ENCODE assay signal across 29 mouse cellular contexts in genomic region chr11:121417971-121418370, GRCm38 (mm10). TPM values are rescaled to one million over a fixed set of nuclear protein-coding genes. Genes with fewer than 3 reads are reported as not detected.
"Had no signal": no experiment of that assay in that cellular context is flagged by ENCODE, and none has a peak within 500 bp of the region (broad histone marks: within the 10 kb centered on the region; RNA-seq: fewer than 3 reads in every experiment).

No protein-coding gene starts in this region.

- DNase-seq: cerebellum, adult 2 months; cerebellum, adult 8-10 months; cerebellum, adult 9-10 months; cerebellum, adult 9-11 months; cerebellum, postnatal 10 days; cerebellum, postnatal 14 days; cerebellum, postnatal 25 days; cerebellum, postnatal 36 days; embryo, embryonic 11 days; forebrain, postnatal 0 days; gastrocnemius, adult 2 months; gastrocnemius, postnatal 10 days; gastrocnemius, postnatal 14 days; gastrocnemius, postnatal 25 days; gastrocnemius, postnatal 36 days; heart, adult 18-20 months; heart, adult 2 months had no signal

- H3K4me3 ChIP-seq: embryonic facial prominence, embryonic 10.5 days; embryonic facial prominence, embryonic 12.5 days; embryonic facial prominence, embryonic 13.5 days; embryonic facial prominence, embryonic 15.5 days; erythroblast, embryonic 14.5 days; forebrain, embryonic 10.5 days; forebrain, embryonic 12.5 days; forebrain, embryonic 13.5 days; forebrain, embryonic 15.5 days; gastrocnemius, adult 2 months; heart, adult 2 months; heart, embryonic 10.5 days had no signal

- H3K9me3 ChIP-seq: embryonic facial prominence, embryonic 10.5 days; embryonic facial prominence, embryonic 12.5 days; embryonic facial prominence, embryonic 13.5 days; embryonic facial prominence, embryonic 15.5 days; forebrain, embryonic 10.5 days; forebrain, embryonic 12.5 days; forebrain, embryonic 13.5 days; forebrain, embryonic 15.5 days; heart, embryonic 10.5 days had no signal

- H3K27me3 ChIP-seq: embryonic facial prominence, embryonic 12.5 days; embryonic facial prominence, embryonic 13.5 days; embryonic facial prominence, embryonic 15.5 days; forebrain, embryonic 12.5 days; forebrain, embryonic 13.5 days; forebrain, embryonic 15.5 days had no signal

- H3K36me3 ChIP-seq: embryonic facial prominence, embryonic 10.5 days; embryonic facial prominence, embryonic 12.5 days; embryonic facial prominence, embryonic 13.5 days; embryonic facial prominence, embryonic 15.5 days; forebrain, embryonic 10.5 days; forebrain, embryonic 12.5 days; forebrain, embryonic 15.5 days; heart, embryonic 10.5 days had no signal

- H3K4me2 ChIP-seq: embryonic facial prominence, embryonic 12.5 days; embryonic facial prominence, embryonic 13.5 days; embryonic facial prominence, embryonic 15.5 days; forebrain, embryonic 12.5 days; forebrain, embryonic 13.5 days; forebrain, embryonic 15.5 days had no signal

- H3K27ac ChIP-seq: embryonic facial prominence, embryonic 10.5 days; embryonic facial prominence, embryonic 12.5 days; embryonic facial prominence, embryonic 13.5 days; embryonic facial prominence, embryonic 15.5 days; forebrain, embryonic 10.5 days; forebrain, embryonic 12.5 days; forebrain, embryonic 13.5 days; forebrain, embryonic 15.5 days; gastrocnemius, adult 2 months; heart, adult 2 months; heart, embryonic 10.5 days had no signal

- ATAC-seq: forebrain, embryonic 13.5 days; forebrain, embryonic 15.5 days; forebrain, embryonic 16.5 days; forebrain, postnatal 0 days had no signal

- H3K9ac ChIP-seq: embryonic facial prominence, embryonic 12.5 days; embryonic facial prominence, embryonic 13.5 days; embryonic facial prominence, embryonic 15.5 days; forebrain, embryonic 12.5 days; forebrain, embryonic 13.5 days; forebrain, embryonic 15.5 days; forebrain, postnatal 0 days had no signal

RNA-seq across cellular contexts. Expression of gene Fn3k, which starts 16.7 kb away (rescaled TPM):
- total RNA-seq: granulocyte monocyte progenitor cell, adult 5-6 weeks had no signal
